Mouse (Mus musculus): ENCODE measurements around the gene B3gat1.

Gene B3gat1

DNA sequence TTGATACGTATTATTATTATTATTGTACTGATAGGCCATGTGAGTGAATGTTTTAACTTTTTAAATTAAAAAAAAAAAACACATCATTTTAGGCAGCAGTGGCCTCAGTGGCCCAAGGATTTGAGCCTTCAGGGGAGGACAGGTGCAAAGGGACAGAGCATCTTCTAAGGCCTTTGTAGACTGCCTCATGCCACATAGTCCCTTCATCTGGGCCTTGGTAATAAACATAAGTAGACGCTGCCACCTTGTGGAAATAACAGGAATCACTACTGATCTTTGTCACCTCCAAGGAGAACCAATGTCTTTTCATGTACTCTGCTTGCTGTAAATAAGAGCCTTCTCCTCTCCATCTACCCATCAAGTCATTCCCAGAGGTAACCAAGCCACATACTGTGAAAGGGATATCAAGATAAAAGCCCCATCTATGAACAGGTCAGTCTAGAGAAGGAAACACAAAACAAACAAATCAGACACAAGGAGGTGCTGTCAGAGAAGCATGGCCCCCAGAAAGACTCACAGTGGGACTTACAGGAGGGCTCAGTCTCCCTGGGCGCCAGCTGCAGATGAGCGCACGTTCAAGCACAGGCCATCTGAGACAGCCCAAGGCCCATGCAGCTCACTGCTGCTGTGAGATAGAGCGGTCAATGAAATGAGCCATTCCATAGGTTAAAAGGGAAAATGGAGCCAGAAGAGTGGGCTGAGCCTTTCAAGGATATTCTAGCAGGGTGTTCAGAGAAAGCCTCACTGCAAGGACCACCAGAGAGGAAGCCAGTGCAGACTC, 42.8 kb downstream of the B3gat1 start:
- DNase-seq (ENCODE audit: low spot score in 2 of 2), result no peak

DNA sequence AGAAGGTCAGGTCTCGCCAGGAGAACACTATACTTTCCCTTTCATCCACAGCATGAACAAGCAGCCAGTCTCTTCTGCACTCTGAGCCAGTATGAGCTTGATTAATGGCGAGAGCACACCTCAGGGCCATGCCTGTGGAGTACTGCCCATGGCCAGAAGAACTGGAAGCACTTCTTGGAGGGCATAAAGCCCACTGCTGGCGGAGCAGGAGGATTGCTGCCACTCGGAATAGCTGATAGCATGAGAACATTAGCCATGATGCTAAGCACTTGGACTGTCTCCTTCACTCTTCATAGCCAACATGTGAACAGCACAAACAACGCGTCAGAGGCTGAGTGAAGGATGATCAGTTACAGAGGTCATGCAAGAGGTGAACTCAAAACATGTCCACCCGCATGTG, 44.9 kb downstream of the B3gat1 start:
- DNase-seq (ENCODE audit: low spot score in 2 of 2), result no peak

DNA sequence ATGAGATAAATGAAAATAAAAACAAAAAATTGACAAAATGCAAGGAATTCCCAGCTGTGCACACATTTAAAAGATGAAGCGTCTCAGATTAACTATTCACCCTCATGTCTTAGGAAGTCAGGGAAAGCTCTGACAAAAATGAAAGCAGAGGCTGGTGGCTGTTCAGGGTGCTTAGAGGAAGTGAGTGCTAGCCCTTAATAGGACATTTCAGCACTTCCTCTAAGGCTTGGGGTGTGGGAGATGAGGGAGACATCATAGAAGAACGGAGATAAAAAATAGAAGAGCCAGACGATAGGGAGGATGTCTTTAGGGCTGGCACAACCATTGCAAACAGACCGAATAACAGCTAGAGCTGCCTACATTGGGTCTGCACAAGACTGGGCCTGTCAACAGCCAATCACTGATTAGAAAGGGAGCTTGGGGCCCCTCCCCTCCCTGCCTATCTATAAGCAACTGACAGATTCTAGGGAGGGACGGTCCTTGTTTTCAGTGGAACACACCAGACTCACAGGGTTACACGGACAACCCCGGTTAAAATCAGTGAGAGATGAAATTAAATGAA, 50.0 kb downstream of the B3gat1 start:
- no peak for DNase-seq (ENCODE audit: low spot score in 2 of 2)

DNA sequence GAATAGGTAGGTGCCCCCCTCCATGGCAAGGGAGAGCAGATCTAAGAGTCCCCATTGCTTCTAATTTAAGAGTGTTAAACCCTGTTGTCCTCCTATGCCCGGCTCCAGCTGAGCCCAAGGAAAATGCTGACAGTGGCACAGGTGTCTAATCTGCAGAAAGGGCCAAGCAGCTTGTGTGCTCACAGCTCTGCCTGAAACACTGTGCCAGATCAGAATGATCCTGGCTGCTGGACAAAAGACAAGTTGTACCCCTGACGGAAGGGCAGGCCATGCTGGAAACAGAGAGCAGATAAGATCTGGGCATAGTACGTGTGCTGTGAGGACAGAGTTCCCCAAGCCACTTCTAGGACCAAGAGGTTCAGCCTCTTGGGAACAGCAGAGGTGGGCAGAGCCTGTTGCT, 59.3 kb downstream of the B3gat1 start:
- DNase-seq (ENCODE audit: low spot score in 2 of 2), result no peak

DNA sequence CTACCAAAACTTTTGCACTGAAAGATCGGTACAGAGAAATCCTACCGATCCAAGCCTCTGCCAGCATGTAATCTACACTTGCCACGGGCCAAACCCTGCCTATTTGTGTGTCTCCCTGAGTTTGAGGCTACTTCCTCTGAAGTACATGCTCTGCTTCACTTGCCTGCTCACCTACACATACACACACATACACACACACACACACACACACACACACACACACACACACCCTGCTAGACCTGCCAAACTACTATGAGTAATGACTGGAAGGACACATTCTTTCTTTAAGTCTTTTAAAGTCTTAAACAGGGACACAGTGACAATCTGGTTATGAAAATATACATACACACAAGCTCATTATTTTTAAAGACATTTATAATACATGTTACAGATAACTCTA, 64.7 kb downstream of the B3gat1 start:
- no peak for DNase-seq (ENCODE audit: low spot score in 2 of 2)

DNA sequence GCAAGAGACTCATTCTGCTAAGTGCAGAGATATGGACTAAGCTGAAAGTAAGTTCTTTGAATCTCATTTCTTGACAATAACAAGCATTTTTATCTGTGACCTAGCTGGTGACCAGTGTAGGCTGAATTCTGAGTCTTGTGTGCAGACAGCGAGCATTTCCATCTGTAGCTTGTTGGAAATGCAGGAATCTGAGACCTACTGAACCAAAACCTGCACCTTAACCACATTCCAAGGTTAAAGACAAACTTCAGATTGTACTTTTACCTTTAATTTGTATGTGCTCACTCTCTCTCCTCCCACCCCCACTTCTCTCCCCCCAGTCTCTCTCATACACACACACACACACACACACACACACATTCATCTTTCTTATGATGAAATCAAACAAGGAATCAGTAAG, 65.2 kb downstream of the B3gat1 start:
- no peak for DNase-seq (ENCODE audit: low spot score in 2 of 2)

DNA sequence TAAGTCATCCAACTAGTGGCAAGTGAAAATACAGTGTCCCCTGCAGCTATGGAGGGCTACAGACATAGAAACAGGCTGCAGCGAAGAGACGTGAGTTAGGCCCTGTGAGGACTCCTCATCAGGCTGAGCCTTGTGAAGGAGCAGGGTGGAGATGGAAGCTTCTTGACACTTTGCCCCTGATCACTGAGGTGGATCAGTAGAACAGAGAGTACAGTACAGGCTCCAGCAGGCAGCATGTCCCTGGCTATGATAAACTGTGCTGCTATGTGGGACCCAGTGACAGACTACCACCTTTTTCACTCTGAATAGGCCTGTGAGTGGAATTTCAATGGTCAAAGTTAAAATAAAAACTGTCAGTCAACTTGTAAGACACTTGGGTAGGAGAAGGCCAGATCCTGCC, 66.8 kb downstream of the B3gat1 start:
- no peak for DNase-seq (ENCODE audit: low spot score in 2 of 2)

DNA sequence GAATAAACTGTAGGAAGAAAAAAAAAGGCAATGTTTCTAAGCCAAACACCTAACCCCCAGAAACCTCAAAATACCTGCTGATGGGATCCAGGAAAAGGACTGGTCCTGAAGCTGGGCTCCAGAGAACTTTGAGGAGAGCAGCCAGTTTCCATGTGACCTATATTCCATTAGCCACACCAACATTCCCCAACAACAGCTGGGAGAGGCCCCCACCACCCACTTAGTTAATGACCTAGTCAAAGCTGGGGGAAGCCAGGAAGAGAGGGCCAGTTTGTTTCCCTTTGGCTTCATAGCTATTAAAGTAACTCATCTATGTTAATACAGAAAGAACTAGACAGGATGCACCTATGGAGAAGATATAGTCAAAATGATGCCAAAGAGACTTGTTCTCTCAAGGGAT, 70.8 kb downstream of the B3gat1 start:
- no peak for DNase-seq (ENCODE audit: low spot score in 2 of 2)

DNA sequence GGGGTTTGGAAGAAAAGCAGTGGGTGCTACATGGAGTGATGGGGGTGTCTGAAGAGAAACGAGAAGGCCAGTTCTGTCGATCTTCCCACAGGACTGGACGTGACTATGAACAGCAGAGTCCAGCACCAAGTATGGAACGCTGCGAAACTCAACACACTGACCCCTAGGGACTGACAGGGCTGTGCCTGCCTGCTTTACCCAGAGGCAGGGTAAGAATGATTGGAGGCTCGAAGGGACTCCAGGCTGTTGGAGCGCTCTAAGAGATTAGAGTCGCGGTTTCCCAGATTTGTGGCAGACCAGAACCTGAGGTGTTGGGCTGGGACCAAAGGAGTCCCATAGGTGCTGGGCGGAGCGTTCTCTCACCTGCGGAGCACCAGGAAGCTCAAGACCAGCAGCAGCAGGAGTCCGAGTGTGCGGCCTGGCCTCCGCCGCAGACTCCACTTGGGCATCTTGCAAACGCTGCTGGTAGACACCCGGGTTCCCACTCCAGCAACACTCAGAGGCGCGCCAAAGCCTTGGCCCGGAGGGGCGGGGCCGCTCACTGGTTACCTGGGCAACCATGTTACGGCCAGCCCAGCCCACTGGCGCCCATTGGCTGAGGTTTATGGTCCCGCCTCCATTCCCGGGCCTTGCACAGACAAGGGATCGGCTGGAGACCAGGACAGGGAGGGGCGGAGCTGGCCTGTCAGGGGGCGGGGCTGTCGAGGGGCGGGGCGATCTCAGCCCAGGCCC, 72.6 kb downstream of the B3gat1 start, which contains the start of gene Glb1l2:
TSS of gene Glb1l2 (minus strand) at position 534 of the 732 bp plus-strand sequence.
- peak; percentile 76 to 82 for DNase-seq (ENCODE audit: low spot score in 2 of 2)

DNA sequence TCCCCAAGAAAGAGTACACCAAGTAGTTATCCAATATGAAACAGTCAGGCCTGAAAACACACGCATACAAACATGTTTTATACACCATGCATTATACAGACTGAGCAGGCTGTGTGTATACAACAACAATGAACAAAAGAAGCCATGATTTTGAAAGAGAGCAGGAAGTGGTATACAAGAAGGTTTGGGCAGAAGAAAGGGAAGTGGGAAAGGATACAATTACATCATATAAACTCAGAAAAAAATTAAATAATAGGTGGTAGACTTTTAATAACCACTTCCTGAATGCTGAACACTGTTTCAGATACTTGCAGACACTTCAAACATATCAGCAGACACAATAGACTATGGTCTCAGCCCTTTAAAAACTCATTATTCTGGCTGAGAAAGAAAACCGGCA, 75.2 kb downstream of the B3gat1 start:
- DNase-seq (ENCODE audit: low spot score in 2 of 2), result no peak

Measured in right cerebral cortex, postnatal 36 days (tissue).